Mouse (Mus musculus) CD4-positive, CD25-positive, alpha-beta regulatory T cell, adult 9 weeks (primary cell): Measurements from ENCODE around the gene Zfp42. TPM values are rescaled to one million over a fixed set of nuclear protein-coding genes. Genes with fewer than 3 reads are reported as not detected.

Experiments
- polyA plus RNA-seq: library from polyadenylated mRNA; unstranded; fragments of 100-300 nt; shearing (Covaris generic); gene quantifications from one replicate; pipeline ENCODE4 v1.2.1, GENCODE M21; 2017

Zfp42 gene
- polyA plus RNA-seq, result not detected

GRCm38 (mm10) chr8:43306896-43307295, at the start of gene Zfp42:
Zfp42 (minus strand) TSS chr8:43306980.

Other genes with a start within 250 kb of the Zfp42 start
- gene Triml1, start 165.5 kb downstream of the Zfp42 start, polyA plus RNA-seq, result not detected
- not detected for gene Triml2, start 126.4 kb downstream of the Zfp42 start, polyA plus RNA-seq
- gene Adam26b, start 221.1 kb upstream of the Zfp42 start, polyA plus RNA-seq, result not detected